Mouse (Mus musculus): ENCODE measurements around the gene Slc5a5. TPM values are rescaled to one million over a fixed set of nuclear protein-coding genes. Genes with fewer than 3 reads are reported as not detected.
A peak's percentile ranks its signal among the peaks of the same experiment; 100 is the strongest.

The Slc5a5 gene
- polyA plus RNA-seq, 1 experiment from 2014 or later, result 1.1 TPM

- 91% methylated on average over 4 of the region's 4 CpGs for WGBS
- Histone ChIP-seq H3K36me3 (ENCODE audit: control insufficient read depth, insufficient read depth, low read length) (no peaks in the 10 kb centered on the region), H3K9me3 (ENCODE audit: control insufficient read depth, low read length) (no peaks in the 10 kb centered on the region), H3K4me2 (ENCODE audit: low read depth) (no peak overlapping the region), H3K27me3 (ENCODE audit: control insufficient read depth, insufficient read depth, low read length) (no peaks in the 10 kb centered on the region), H3K9ac (ENCODE audit: low read length) (no peak overlapping the region), H3K27ac (ENCODE audit: low read depth, low read length) (no peak overlapping the region), H3K4me1 (ENCODE audit: control insufficient read depth, insufficient read depth, low read length) (no peaks in the 10 kb centered on the region), H3K4me3 (ENCODE audit: low read depth, low read length) (no peak overlapping the region)
- DNase-seq (ENCODE audit: low spot score) (no peak), ATAC-seq (ENCODE audit: insufficient read depth, low FRiP score, low TSS enrichment) (no peak)
Observed at GRCm38 (mm10) chr8:70850947-70851346, 41.6 kb downstream of the Slc5a5 start.

- Histone ChIP-seq H3K4me3 (ENCODE audit: low read depth, low read length) (no peak overlapping the region), H3K27ac (ENCODE audit: low read depth, low read length) (no peak overlapping the region), H3K4me1 (ENCODE audit: control insufficient read depth, insufficient read depth, low read length) (no peaks in the 10 kb centered on the region), H3K4me2 (ENCODE audit: low read depth) (no peak overlapping the region), H3K27me3 (ENCODE audit: control insufficient read depth, insufficient read depth, low read length) (no peaks in the 10 kb centered on the region), H3K9ac (ENCODE audit: low read length) (no peak overlapping the region), H3K36me3 (ENCODE audit: control insufficient read depth, insufficient read depth, low read length) (no peaks in the 10 kb centered on the region), H3K9me3 (ENCODE audit: control insufficient read depth, low read length) (no peaks in the 10 kb centered on the region)
- 83% methylated on average over 7 of the region's 7 CpGs for WGBS
- ATAC-seq (ENCODE audit: insufficient read depth, low FRiP score, low TSS enrichment) (no peak), DNase-seq (ENCODE audit: low spot score) (no peak)
Observed at GRCm38 (mm10) chr8:70850132-70850845, 42.3 kb downstream of the Slc5a5 start.

- no peaks in the 10 kb centered on the region for H3K9me3 ChIP-seq (ENCODE audit: control insufficient read depth, low read length)
- no peak overlapping the region for H3K4me2 ChIP-seq (ENCODE audit: low read depth)
- no peaks in the 10 kb centered on the region for H3K4me1 ChIP-seq (ENCODE audit: control insufficient read depth, insufficient read depth, low read length)
- ATAC-seq (ENCODE audit: insufficient read depth, low FRiP score, low TSS enrichment), result no peak
- no peak for DNase-seq (ENCODE audit: low spot score)
- no peak overlapping the region for H3K4me3 ChIP-seq (ENCODE audit: low read depth, low read length)
- no peak overlapping the region for H3K27ac ChIP-seq (ENCODE audit: low read depth, low read length)
- 78% methylated on average over 3 of the region's 3 CpGs for WGBS
- no peaks in the 10 kb centered on the region for H3K27me3 ChIP-seq (ENCODE audit: control insufficient read depth, insufficient read depth, low read length)
- no peak overlapping the region for H3K9ac ChIP-seq (ENCODE audit: low read length)
- H3K36me3 ChIP-seq (ENCODE audit: control insufficient read depth, insufficient read depth, low read length), result no peaks in the 10 kb centered on the region
Observed at GRCm38 (mm10) chr8:70849333-70849990, 43.1 kb downstream of the Slc5a5 start.

- H3K36me3 ChIP-seq (ENCODE audit: control insufficient read depth, insufficient read depth, low read length), result no peaks in the 10 kb centered on the region
- no peaks in the 10 kb centered on the region for H3K9me3 ChIP-seq (ENCODE audit: control insufficient read depth, low read length)
- no peak overlapping the region for H3K27ac ChIP-seq (ENCODE audit: low read depth, low read length)
- no peaks in the 10 kb centered on the region for H3K4me1 ChIP-seq (ENCODE audit: control insufficient read depth, insufficient read depth, low read length)
- H3K4me3 ChIP-seq (ENCODE audit: low read depth, low read length), result no peak overlapping the region
- no peak for DNase-seq (ENCODE audit: low spot score)
- H3K27me3 ChIP-seq (ENCODE audit: control insufficient read depth, insufficient read depth, low read length), result no peaks in the 10 kb centered on the region
- no peak overlapping the region for H3K4me2 ChIP-seq (ENCODE audit: low read depth)
- no peak overlapping the region for H3K9ac ChIP-seq (ENCODE audit: low read length)
- no peak for ATAC-seq (ENCODE audit: insufficient read depth, low FRiP score, low TSS enrichment)
- 59% methylated on average over 15 of the region's 15 CpGs for WGBS
Observed at GRCm38 (mm10) chr8:70846371-70847154, 46.0 kb downstream of the Slc5a5 start.

GRCm38 (mm10) chr8:70845108-70845507 lies 47.4 kb downstream of the Slc5a5 start:
- no peak overlapping the region; the same call in 1 of the 2 replicates for H3K9ac ChIP-seq (ENCODE audit: low read length)
- 39% methylated on average over 5 of the region's 5 CpGs for WGBS
- H3K9me3 ChIP-seq (ENCODE audit: control insufficient read depth, low read length), result no peaks in the 10 kb centered on the region
- H3K4me2 ChIP-seq (ENCODE audit: low read depth), result no peak overlapping the region
- H3K36me3 ChIP-seq (ENCODE audit: control insufficient read depth, insufficient read depth, low read length), result no peaks in the 10 kb centered on the region
- H3K27ac ChIP-seq (ENCODE audit: low read depth, low read length), result no peak overlapping the region
- DNase-seq (ENCODE audit: low spot score) (no peak), ATAC-seq (ENCODE audit: insufficient read depth, low FRiP score, low TSS enrichment) (no peak)
- H3K27me3 ChIP-seq (ENCODE audit: control insufficient read depth, insufficient read depth, low read length), result no peaks in the 10 kb centered on the region
- H3K4me3 ChIP-seq (ENCODE audit: low read depth, low read length), result no peak overlapping the region
- no peaks in the 10 kb centered on the region for H3K4me1 ChIP-seq (ENCODE audit: control insufficient read depth, insufficient read depth, low read length)

- no peak overlapping the region for H3K4me2 ChIP-seq (ENCODE audit: low read depth)
- no peak overlapping the region for H3K9ac ChIP-seq (ENCODE audit: low read length)
- no peaks in the 10 kb centered on the region for H3K36me3 ChIP-seq (ENCODE audit: control insufficient read depth, insufficient read depth, low read length)
- no peak for ATAC-seq (ENCODE audit: insufficient read depth, low FRiP score, low TSS enrichment)
- H3K4me1 ChIP-seq (ENCODE audit: control insufficient read depth, insufficient read depth, low read length), result no peaks in the 10 kb centered on the region
- peak; percentile 90 for DNase-seq (ENCODE audit: low spot score)
- H3K4me3 ChIP-seq (ENCODE audit: low read depth, low read length), result no peak overlapping the region
- under 1% methylated on average over 6 of the region's 6 CpGs for WGBS
- no peaks in the 10 kb centered on the region for H3K27me3 ChIP-seq (ENCODE audit: control insufficient read depth, insufficient read depth, low read length)
- H3K9me3 ChIP-seq (ENCODE audit: control insufficient read depth, low read length), result no peaks in the 10 kb centered on the region
- H3K27ac ChIP-seq (ENCODE audit: low read depth, low read length), result no peak overlapping the region
Observed at GRCm38 (mm10) chr8:70844523-70844922, 48.0 kb downstream of the Slc5a5 start.

- Histone ChIP-seq H3K4me1 (ENCODE audit: control insufficient read depth, insufficient read depth, low read length) (no peaks in the 10 kb centered on the region), H3K27me3 (ENCODE audit: control insufficient read depth, insufficient read depth, low read length) (no peaks in the 10 kb centered on the region), H3K4me2 (ENCODE audit: low read depth) (no peak overlapping the region), H3K9me3 (ENCODE audit: control insufficient read depth, low read length) (no peaks in the 10 kb centered on the region), H3K36me3 (ENCODE audit: control insufficient read depth, insufficient read depth, low read length) (no peaks in the 10 kb centered on the region), H3K4me3 (ENCODE audit: low read depth, low read length) (no peak overlapping the region), H3K9ac (ENCODE audit: low read length) (no peak overlapping the region), H3K27ac (ENCODE audit: low read depth, low read length) (0 out of 2 replicates have a peak overlapping the region, but pooled peaks have one; percentile 39)
- no peak for DNase-seq (ENCODE audit: low spot score)
- WGBS, result 88% methylated on average over 8 of the region's 8 CpGs
- ATAC-seq (ENCODE audit: insufficient read depth, low FRiP score, low TSS enrichment), result no peak
Observed at GRCm38 (mm10) chr8:70843941-70844340, 48.6 kb downstream of the Slc5a5 start.

DNA sequence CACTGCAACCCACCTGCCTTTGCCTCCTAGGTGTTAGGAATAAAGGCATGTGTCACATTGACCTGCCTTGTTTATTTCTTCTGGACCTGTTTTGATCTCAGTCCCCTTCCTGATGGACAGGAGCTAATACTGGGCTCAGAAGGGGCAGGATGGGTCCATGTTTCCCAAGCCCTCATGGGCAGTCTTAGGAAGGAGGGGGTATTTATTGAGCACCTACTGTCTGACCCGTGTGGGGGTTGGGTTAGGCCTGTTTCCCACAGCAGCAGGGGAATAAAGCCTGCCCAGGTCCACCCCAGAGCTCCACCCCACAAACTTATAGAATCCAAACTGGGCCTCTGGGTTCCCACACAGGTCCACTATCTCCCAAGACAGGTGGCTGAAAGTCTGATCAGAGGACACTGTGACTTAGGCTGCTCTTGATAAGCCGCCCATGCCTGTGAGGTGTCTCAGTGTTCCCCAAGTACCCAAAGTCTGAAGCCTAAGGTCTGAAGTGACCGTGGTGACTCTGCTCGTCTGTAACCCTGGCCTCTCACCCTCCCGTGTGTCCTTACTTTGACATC lies 49.3 kb downstream of the Slc5a5 start:
- H3K4me2 ChIP-seq (ENCODE audit: low read depth), result no peak overlapping the region
- H3K4me3 ChIP-seq (ENCODE audit: low read depth, low read length), result no peak overlapping the region
- WGBS, result 76% methylated on average over 5 of the region's 5 CpGs
- H3K4me1 ChIP-seq (ENCODE audit: control insufficient read depth, insufficient read depth, low read length), result 0 out of 2 replicates have a peak, but pooled peaks cover 4% of the 10 kb centered on the region
- H3K27me3 ChIP-seq (ENCODE audit: control insufficient read depth, insufficient read depth, low read length), result no peaks in the 10 kb centered on the region
- no peak for DNase-seq (ENCODE audit: low spot score)
- no peak for ATAC-seq (ENCODE audit: insufficient read depth, low FRiP score, low TSS enrichment)
- H3K36me3 ChIP-seq (ENCODE audit: control insufficient read depth, insufficient read depth, low read length), result no peaks in the 10 kb centered on the region
- no peaks in the 10 kb centered on the region for H3K9me3 ChIP-seq (ENCODE audit: control insufficient read depth, low read length)
- H3K27ac ChIP-seq (ENCODE audit: low read depth, low read length), result no peak overlapping the region
- no peak overlapping the region for H3K9ac ChIP-seq (ENCODE audit: low read length)

Data from neural tube, embryonic 11.5 days (tissue).